ENCODE assay signal across 10 mouse cellular contexts in genomic region chr7:19462884-19463381, GRCm38 (mm10). TPM values are rescaled to one million over a fixed set of nuclear protein-coding genes. Genes with fewer than 3 reads are reported as not detected.
DNase-seq lines count a peak whose midpoint lies in the region; ATAC-seq and TF ChIP-seq lines count a peak whose summit lies in the region.
"Had no signal": no experiment of that assay in that cellular context is flagged by ENCODE, and none has a peak within 500 bp of the region (broad histone marks: within the 10 kb centered on the region; RNA-seq: fewer than 3 reads in every experiment).

Gene Exoc3l2, plus strand, starts transcription at chr7:19463331.

- no peak for DNase-seq in hindbrain, postnatal 0 days (ENCODE audit: low spot score)
- DNase-seq in adrenal gland, adult 2 months: peak; percentile 56
- DNase-seq in limb, embryonic 14.5 days (ENCODE audit: low spot score): no peak
- DNase-seq in layer of hippocampus, postnatal 25 days (ENCODE audit: extremely low spot score in 1 of 2, low spot score in 1 of 2): no peak
- DNase-seq in retina, postnatal 1 day: no peak
- no peak for DNase-seq in cerebellum, adult 9-11 months
- DNase-seq: thymus, postnatal 36 days had no signal

- H3K4me3 ChIP-seq in hindbrain, embryonic 12.5 days: no peak within 1 kb of the TSS
- H3K4me3 ChIP-seq in hindbrain, postnatal 0 days (ENCODE audit: low read length): no peak within 1 kb of the TSS
- no peak within 1 kb of the TSS for H3K4me3 ChIP-seq in embryonic facial prominence, embryonic 13.5 days
- no peak within 1 kb of the TSS for H3K4me3 ChIP-seq in limb, embryonic 14.5 days (replicated peaks; ENCODE audit: low read length)
- H3K4me3 ChIP-seq: midbrain, embryonic 13.5 days had no signal

- H3K4me2 ChIP-seq in hindbrain, embryonic 12.5 days (replicated peaks): no peak within 1 kb of the TSS
- H3K4me2 ChIP-seq in hindbrain, postnatal 0 days (ENCODE audit: low read depth, low read length): no peak within 1 kb of the TSS
- 0 out of 2 replicates have a peak within 1 kb of the TSS, but pooled peaks have one; percentile 53 for H3K4me2 ChIP-seq in embryonic facial prominence, embryonic 13.5 days
- H3K4me2 ChIP-seq in limb, embryonic 14.5 days (replicated peaks; ENCODE audit: low read depth, low read length, severe bottlenecking): peak within 1 kb of the TSS; percentile 38; the same call in 1 of the 2 replicates

- peaks cover 40% of the 10 kb centered on the region for H3K27me3 ChIP-seq in hindbrain, embryonic 12.5 days
- H3K27me3 ChIP-seq in hindbrain, postnatal 0 days (ENCODE audit: insufficient read depth, low read length): no peaks in the 10 kb centered on the region
- H3K27me3 ChIP-seq in embryonic facial prominence, embryonic 13.5 days: peaks cover 13% of the 10 kb centered on the region
- no peaks in the 10 kb centered on the region for H3K27me3 ChIP-seq in limb, embryonic 14.5 days (ENCODE audit: control insufficient read depth, insufficient read depth, low read length)

- no peak for TF ChIP-seq CTCF in hindbrain, postnatal 0 days (IDR thresholded peaks at IDR 0.05; ENCODE audit: low read depth)

- no peak for TF ChIP-seq POLR2A in limb, embryonic 14.5 days (IDR thresholded peaks at IDR 0.05; ENCODE audit: borderline replicate concordance, extremely low read depth, insufficient read depth, insufficient read length)

- H3K9me3 ChIP-seq in hindbrain, embryonic 12.5 days (replicated peaks): no peaks in the 10 kb centered on the region
- H3K9me3 ChIP-seq in hindbrain, postnatal 0 days (ENCODE audit: low read length): no peaks in the 10 kb centered on the region
- H3K9me3 ChIP-seq in embryonic facial prominence, embryonic 13.5 days: no peaks in the 10 kb centered on the region
- H3K9me3 ChIP-seq in limb, embryonic 14.5 days (ENCODE audit: control insufficient read depth, low read length): no peaks in the 10 kb centered on the region
- H3K9me3 ChIP-seq: midbrain, embryonic 13.5 days had no signal

- peaks cover 10% of the 10 kb centered on the region for H3K4me1 ChIP-seq in hindbrain, embryonic 12.5 days
- H3K4me1 ChIP-seq in hindbrain, postnatal 0 days (ENCODE audit: insufficient read depth, low read length): no peaks in the 10 kb centered on the region
- H3K4me1 ChIP-seq in embryonic facial prominence, embryonic 13.5 days: peaks cover 27% of the 10 kb centered on the region
- H3K4me1 ChIP-seq in limb, embryonic 14.5 days (ENCODE audit: control insufficient read depth, insufficient read depth, low read length): peaks cover 13% of the 10 kb centered on the region; the same call in 1 of the 2 replicates

- WGBS in hindbrain, embryonic 12.5 days: 24% methylated on average over 6 of the region's 6 CpGs
- WGBS in hindbrain, postnatal 0 days: 22% methylated on average over 6 of the region's 6 CpGs
- 39% methylated on average over 6 of the region's 6 CpGs for WGBS in embryonic facial prominence, embryonic 13.5 days
- WGBS in limb, embryonic 14.5 days: 44% methylated on average over 6 of the region's 6 CpGs

- no peak within 1 kb of the TSS for H3K27ac ChIP-seq in hindbrain, embryonic 12.5 days
- no peak within 1 kb of the TSS for H3K27ac ChIP-seq in hindbrain, postnatal 0 days
- peak within 1 kb of the TSS; percentile 82; the same call in 1 of the 2 replicates for H3K27ac ChIP-seq in embryonic facial prominence, embryonic 13.5 days
- H3K27ac ChIP-seq in limb, embryonic 14.5 days (replicated peaks; ENCODE audit: low read depth, low read length): no peak within 1 kb of the TSS
- H3K27ac ChIP-seq: midbrain, embryonic 13.5 days had no signal

- no peaks in the 10 kb centered on the region for H3K36me3 ChIP-seq in hindbrain, embryonic 12.5 days
- H3K36me3 ChIP-seq in hindbrain, postnatal 0 days (ENCODE audit: insufficient read depth, low read length): no peaks in the 10 kb centered on the region
- H3K36me3 ChIP-seq in embryonic facial prominence, embryonic 13.5 days: no peaks in the 10 kb centered on the region
- H3K36me3 ChIP-seq in limb, embryonic 14.5 days (ENCODE audit: control insufficient read depth, insufficient read depth, low read length): no peaks in the 10 kb centered on the region
- H3K36me3 ChIP-seq: midbrain, embryonic 13.5 days had no signal

- H3K9ac ChIP-seq in hindbrain, embryonic 12.5 days: 0 out of 2 replicates have a peak within 1 kb of the TSS, but pooled peaks have one; percentile 18
- no peak within 1 kb of the TSS for H3K9ac ChIP-seq in hindbrain, postnatal 0 days (replicated peaks; ENCODE audit: low read length)
- peak within 1 kb of the TSS; percentile 32; the same call in 1 of the 2 replicates for H3K9ac ChIP-seq in embryonic facial prominence, embryonic 13.5 days
- no peak within 1 kb of the TSS for H3K9ac ChIP-seq in limb, embryonic 14.5 days (ENCODE audit: low read depth, low read length, severe bottlenecking)

- no peak for ATAC-seq in hindbrain, embryonic 12.5 days (ENCODE audit: low FRiP score)
- ATAC-seq in hindbrain, postnatal 0 days: no peak
- ATAC-seq in embryonic facial prominence, embryonic 13.5 days (ENCODE audit: insufficient number of reproducible peaks, insufficient read depth, low FRiP score, low TSS enrichment, low read depth): no peak
- no peak for ATAC-seq in limb, embryonic 14.5 days (ENCODE audit: low FRiP score, low read depth)
- ATAC-seq: midbrain, embryonic 13.5 days had no signal

RNA-seq across cellular contexts. Expression of gene Exoc3l2, which starts in this region (rescaled TPM):
- 1.0 and 1.5 TPM in 2 replicates for polyA plus RNA-seq in hindbrain, embryonic 12.5 days (2016; fragmentation: Nextera tagmentation; extraction: Ambion mirVana)
- 0.61 and 1.3 TPM in 2 replicates for total RNA-seq in hindbrain, postnatal 0 days (2014; rRNA removed)
- 2.0 and 2.3 TPM in 2 replicates for polyA plus RNA-seq in hindbrain, postnatal 0 days (2015; fragmentation: Nextera tagmentation; extraction: Ambion mirVana)
- total RNA-seq in adrenal gland, adult 2 months (2021): 10 to 100 TPM; 31.9 to 58.8 TPM
- polyA plus RNA-seq in adrenal gland, adult 2 months (2012; rRNA removed): 55.3 and 57.9 TPM in 2 replicates
- polyA plus RNA-seq in embryonic facial prominence, embryonic 13.5 days (2015; fragmentation: Nextera tagmentation; extraction: Ambion mirVana): 0.73 and 0.84 TPM in 2 replicates
- 3.5 and 4.9 TPM in 2 replicates for polyA plus RNA-seq in limb, embryonic 14.5 days (2012; rRNA removed)
- polyA plus RNA-seq in limb, embryonic 14.5 days (2014; fragmentation: Nextera tagmentation; extraction: Ambion mirVana): 1.6 and 1.9 TPM in 2 replicates
- under 1 TPM; 0.37 to 0.38 TPM for total RNA-seq in layer of hippocampus, postnatal 25 days (2021)

Comparison
In these comparisons a context has a peak if more than half of its experiments do, and no peak if none do; other contexts are left out.
1. RNA of gene Exoc3l2 (total RNA-seq): 31.9 to 58.8 TPM in adrenal gland, adult 2 months; 0.61 to 1.3 TPM in hindbrain, postnatal 0 days and 0.37 to 0.38 TPM in layer of hippocampus, postnatal 25 days; every median in the first group is over 10 times any median in the second.
2. H3K9ac ChIP-seq: peak in hindbrain, embryonic 12.5 days (single experiment) and embryonic facial prominence, embryonic 13.5 days (single experiment); none in hindbrain, postnatal 0 days (single experiment) and limb, embryonic 14.5 days (single experiment).
3. H3K4me2 ChIP-seq: peak in embryonic facial prominence, embryonic 13.5 days (single experiment) and limb, embryonic 14.5 days (single experiment); none in hindbrain, embryonic 12.5 days (single experiment) and hindbrain, postnatal 0 days (single experiment).